Mouse (Mus musculus): ENCODE measurements around the gene Copz2. TPM values are rescaled to one million over a fixed set of nuclear protein-coding genes. Genes with fewer than 3 reads are reported as not detected.
A peak's percentile ranks its signal among the peaks of the same experiment; 100 is the strongest.
"Not testable (repeated sequence)": the region's sequence is repeated elsewhere in the genome, so short reads cannot be mapped to it uniquely, and the experiment has no call there.

The Copz2 gene
- 14.8 and 16.3 TPM in 2 replicates for polyA plus RNA-seq (2015; fragmentation: Nextera tagmentation; extraction: Ambion mirVana)

GRCm38 (mm10) chr11:96849681-96850467, at the start of gene Copz2:
TSS of gene Copz2 (plus strand) at chr11:96849870.
- Histone ChIP-seq H3K36me3 (ENCODE audit: control insufficient read depth, insufficient read depth, low read length) (no peaks in the 10 kb centered on the region), H3K27ac (ENCODE audit: low read length) (no peak within 1 kb of the TSS), H3K4me3 (ENCODE audit: low read depth, low read length) (peak within 1 kb of the TSS; percentile 32), H3K27me3 (ENCODE audit: control insufficient read depth, insufficient read depth, low read depth, low read length) (peaks cover 8% of the 10 kb centered on the region; the same call in 1 of the 2 replicates), H3K9ac (ENCODE audit: low read depth, low read length) (peak within 1 kb of the TSS; percentile 32), H3K4me1 (ENCODE audit: control insufficient read depth, insufficient read depth, low read length) (0 out of 2 replicates have a peak, but pooled peaks cover 4% of the 10 kb centered on the region), H3K9me3 (replicated peaks; ENCODE audit: control insufficient read depth, low read length, poor library complexity, severe bottlenecking) (no peaks in the 10 kb centered on the region), H3K4me2 (ENCODE audit: low read length) (peak within 1 kb of the TSS; percentile 69)
- whole genome bisulfite sequencing = 2% methylated on average over 41 of the region's 60 CpGs
- ATAC-seq = no peak

GRCm38 (mm10) chr11:96805606-96806005, 44.1 kb upstream of the Copz2 start:
- Histone ChIP-seq H3K4me3 (ENCODE audit: low read depth, low read length) (no peak overlapping the region), H3K9me3 (replicated peaks; ENCODE audit: control insufficient read depth, low read length, poor library complexity, severe bottlenecking) (no peaks in the 10 kb centered on the region), H3K27ac (ENCODE audit: low read length) (no peak overlapping the region), H3K9ac (ENCODE audit: low read depth, low read length) (no peak overlapping the region), H3K27me3 (ENCODE audit: control insufficient read depth, insufficient read depth, low read depth, low read length) (no peaks in the 10 kb centered on the region), H3K36me3 (ENCODE audit: control insufficient read depth, insufficient read depth, low read length) (peaks cover 33% of the 10 kb centered on the region), H3K4me1 (ENCODE audit: control insufficient read depth, insufficient read depth, low read length) (no peaks in the 10 kb centered on the region), H3K4me2 (ENCODE audit: low read length) (no peak overlapping the region)
- no peak for ATAC-seq
- WGBS = 93% methylated on average over 5 of the region's 5 CpGs

- Histone ChIP-seq H3K4me1 (ENCODE audit: control insufficient read depth, insufficient read depth, low read length) (no peaks in the 10 kb centered on the region), H3K9me3 (replicated peaks; ENCODE audit: control insufficient read depth, low read length, poor library complexity, severe bottlenecking) (no peaks in the 10 kb centered on the region), H3K4me3 (ENCODE audit: low read depth, low read length) (no peak overlapping the region), H3K27me3 (ENCODE audit: control insufficient read depth, insufficient read depth, low read depth, low read length) (no peaks in the 10 kb centered on the region), H3K27ac (ENCODE audit: low read length) (no peak overlapping the region), H3K4me2 (ENCODE audit: low read length) (no peak overlapping the region), H3K36me3 (ENCODE audit: control insufficient read depth, insufficient read depth, low read length) (peaks cover 35% of the 10 kb centered on the region), H3K9ac (ENCODE audit: low read depth, low read length) (no peak overlapping the region)
- WGBS = 42% methylated on average over 1 of the region's 1 CpGs
- ATAC-seq = no peak
Measured at GRCm38 (mm10) chr11:96808066-96808465, 41.6 kb upstream of the Copz2 start.

GRCm38 (mm10) chr11:96809562-96810235, 40.0 kb upstream of the Copz2 start:
- no peak overlapping the region for H3K4me2 ChIP-seq (ENCODE audit: low read length)
- H3K9me3 ChIP-seq (replicated peaks; ENCODE audit: control insufficient read depth, low read length, poor library complexity, severe bottlenecking) = no peaks in the 10 kb centered on the region
- WGBS = 95% methylated on average over 6 of the region's 6 CpGs
- H3K27me3 ChIP-seq (ENCODE audit: control insufficient read depth, insufficient read depth, low read depth, low read length) = no peaks in the 10 kb centered on the region
- ATAC-seq = no peak
- H3K36me3 ChIP-seq (ENCODE audit: control insufficient read depth, insufficient read depth, low read length) = peaks cover 33% of the 10 kb centered on the region
- no peak overlapping the region for H3K9ac ChIP-seq (ENCODE audit: low read depth, low read length)
- no peak overlapping the region for H3K27ac ChIP-seq (ENCODE audit: low read length)
- H3K4me3 ChIP-seq (ENCODE audit: low read depth, low read length) = no peak overlapping the region
- H3K4me1 ChIP-seq (ENCODE audit: control insufficient read depth, insufficient read depth, low read length) = no peaks in the 10 kb centered on the region

- H3K4me2 ChIP-seq (ENCODE audit: low read length); H3K9ac ChIP-seq (ENCODE audit: low read depth, low read length); H3K27ac ChIP-seq (ENCODE audit: low read length); H3K9me3 ChIP-seq (replicated peaks; ENCODE audit: control insufficient read depth, low read length, poor library complexity, severe bottlenecking); ATAC-seq; H3K4me3 ChIP-seq (ENCODE audit: low read depth, low read length); H3K27me3 ChIP-seq (ENCODE audit: control insufficient read depth, insufficient read depth, low read depth, low read length); H3K4me1 ChIP-seq (ENCODE audit: control insufficient read depth, insufficient read depth, low read length): not testable (repeated sequence)
- whole genome bisulfite sequencing = 100% methylated on average over 1 of the region's 1 CpGs
- peaks cover 37% of the 10 kb centered on the region for H3K36me3 ChIP-seq (ENCODE audit: control insufficient read depth, insufficient read depth, low read length)
Measured at GRCm38 (mm10) chr11:96811188-96811587, 38.5 kb upstream of the Copz2 start.

- WGBS = 96% methylated on average over 4 of the region's 4 CpGs
Measured at GRCm38 (mm10) chr11:96813455-96813854, 36.2 kb upstream of the Copz2 start.

GRCm38 (mm10) chr11:96813920-96814319, 35.8 kb upstream of the Copz2 start:
- WGBS = 91% methylated on average over 5 of the region's 5 CpGs
- H3K27ac ChIP-seq (ENCODE audit: low read length) = 0 out of 2 replicates have a peak overlapping the region, but pooled peaks have one; percentile 17
- H3K4me3 ChIP-seq (ENCODE audit: low read depth, low read length) = no peak overlapping the region
- ATAC-seq = no peak
- H3K4me1 ChIP-seq (ENCODE audit: control insufficient read depth, insufficient read depth, low read length) = no peaks in the 10 kb centered on the region
- peaks cover 42% of the 10 kb centered on the region for H3K36me3 ChIP-seq (ENCODE audit: control insufficient read depth, insufficient read depth, low read length)
- H3K9me3 ChIP-seq (replicated peaks; ENCODE audit: control insufficient read depth, low read length, poor library complexity, severe bottlenecking) = no peaks in the 10 kb centered on the region
- no peak overlapping the region for H3K4me2 ChIP-seq (ENCODE audit: low read length)
- H3K27me3 ChIP-seq (ENCODE audit: control insufficient read depth, insufficient read depth, low read depth, low read length) = no peaks in the 10 kb centered on the region
- no peak overlapping the region for H3K9ac ChIP-seq (ENCODE audit: low read depth, low read length)

More at GRCm38 (mm10) chr11:96813455-96813854, 36.2 kb upstream of the Copz2 start:
- H3K4me2 ChIP-seq (ENCODE audit: low read length) = no peak overlapping the region
- peaks cover 41% of the 10 kb centered on the region for H3K36me3 ChIP-seq (ENCODE audit: control insufficient read depth, insufficient read depth, low read length)
- no peaks in the 10 kb centered on the region for H3K4me1 ChIP-seq (ENCODE audit: control insufficient read depth, insufficient read depth, low read length)
- no peak overlapping the region for H3K27ac ChIP-seq (ENCODE audit: low read length)
- H3K27me3 ChIP-seq (ENCODE audit: control insufficient read depth, insufficient read depth, low read depth, low read length) = no peaks in the 10 kb centered on the region
- H3K9me3 ChIP-seq (replicated peaks; ENCODE audit: control insufficient read depth, low read length, poor library complexity, severe bottlenecking) = no peaks in the 10 kb centered on the region
- H3K4me3 ChIP-seq (ENCODE audit: low read depth, low read length) = no peak overlapping the region
- no peak overlapping the region for H3K9ac ChIP-seq (ENCODE audit: low read depth, low read length)
- ATAC-seq = no peak

- no peaks in the 10 kb centered on the region for H3K9me3 ChIP-seq (replicated peaks; ENCODE audit: control insufficient read depth, low read length, poor library complexity, severe bottlenecking)
- no peaks in the 10 kb centered on the region for H3K27me3 ChIP-seq (ENCODE audit: control insufficient read depth, insufficient read depth, low read depth, low read length)
- H3K4me2 ChIP-seq (ENCODE audit: low read length) = no peak overlapping the region
- no peak for ATAC-seq
- H3K27ac ChIP-seq (ENCODE audit: low read length) = no peak overlapping the region
- no peaks in the 10 kb centered on the region for H3K4me1 ChIP-seq (ENCODE audit: control insufficient read depth, insufficient read depth, low read length)
- peaks cover 41% of the 10 kb centered on the region for H3K36me3 ChIP-seq (ENCODE audit: control insufficient read depth, insufficient read depth, low read length)
- H3K4me3 ChIP-seq (ENCODE audit: low read depth, low read length) = no peak overlapping the region
- 85% methylated on average over 2 of the region's 2 CpGs for WGBS
- no peak overlapping the region for H3K9ac ChIP-seq (ENCODE audit: low read depth, low read length)
Measured at GRCm38 (mm10) chr11:96814443-96814842, 35.2 kb upstream of the Copz2 start.

- no peak overlapping the region for H3K9ac ChIP-seq (ENCODE audit: low read depth, low read length)
- H3K9me3 ChIP-seq (replicated peaks; ENCODE audit: control insufficient read depth, low read length, poor library complexity, severe bottlenecking) = no peaks in the 10 kb centered on the region
- no peaks in the 10 kb centered on the region for H3K4me1 ChIP-seq (ENCODE audit: control insufficient read depth, insufficient read depth, low read length)
- no peak overlapping the region for H3K4me3 ChIP-seq (ENCODE audit: low read depth, low read length)
- 98% methylated on average over 2 of the region's 2 CpGs for WGBS
- H3K27ac ChIP-seq (ENCODE audit: low read length) = no peak overlapping the region
- no peak for ATAC-seq
- H3K4me2 ChIP-seq (ENCODE audit: low read length) = no peak overlapping the region
- H3K27me3 ChIP-seq (ENCODE audit: control insufficient read depth, insufficient read depth, low read depth, low read length) = no peaks in the 10 kb centered on the region
- peaks cover 47% of the 10 kb centered on the region for H3K36me3 ChIP-seq (ENCODE audit: control insufficient read depth, insufficient read depth, low read length)
Measured at GRCm38 (mm10) chr11:96815895-96816294, 33.8 kb upstream of the Copz2 start.
